Mouse (Mus musculus): Measurements from ENCODE around the gene Prr18.

The Prr18 gene

GRCm38 (mm10) chr17:8340407-8341359 lies 3.4 kb downstream of the Prr18 start:
- DNase-seq (ENCODE audit: low read depth, low spot score) = peak; percentile 56

- DNase-seq (ENCODE audit: low read depth, low spot score) = no peak
Measured at GRCm38 (mm10) chr17:8341360-8341963, 4.2 kb downstream of the Prr18 start.

- no peak for DNase-seq (ENCODE audit: low read depth, low spot score)
Measured at GRCm38 (mm10) chr17:8342706-8343105, 5.4 kb downstream of the Prr18 start.

GRCm38 (mm10) chr17:8343416-8343815 lies 6.2 kb downstream of the Prr18 start:
- DNase-seq (ENCODE audit: low read depth, low spot score) = no peak

GRCm38 (mm10) chr17:8347765-8348285 lies 10.6 kb downstream of the Prr18 start:
- DNase-seq (ENCODE audit: low read depth, low spot score) = no peak

GRCm38 (mm10) chr17:8348941-8349340 lies 11.7 kb downstream of the Prr18 start:
- DNase-seq (ENCODE audit: low read depth, low spot score) = no peak

- no peak for DNase-seq (ENCODE audit: low read depth, low spot score)
Measured at GRCm38 (mm10) chr17:8351088-8351487, 13.8 kb downstream of the Prr18 start.

- no peak for DNase-seq (ENCODE audit: low read depth, low spot score)
Measured at GRCm38 (mm10) chr17:8355692-8356091, 18.4 kb downstream of the Prr18 start, which contains the start of gene T2. Gene T2 (plus strand): TSS chr17:8355992.

GRCm38 (mm10) chr17:8357498-8357897 lies 20.2 kb downstream of the Prr18 start:
- no peak for DNase-seq (ENCODE audit: low read depth, low spot score)

GRCm38 (mm10) chr17:8360876-8361275 lies 23.6 kb downstream of the Prr18 start:
- no peak for DNase-seq (ENCODE audit: low read depth, low spot score)

GRCm38 (mm10) chr17:8361281-8362103 lies 24.2 kb downstream of the Prr18 start:
- DNase-seq (ENCODE audit: low read depth, low spot score) = no peak

GRCm38 (mm10) chr17:8367514-8368480 lies 30.5 kb downstream of the Prr18 start:
- DNase-seq (ENCODE audit: low read depth, low spot score) = peak; percentile 46

- peak; percentile 63 for DNase-seq (ENCODE audit: low read depth, low spot score)
Measured at GRCm38 (mm10) chr17:8368570-8368969, 31.3 kb downstream of the Prr18 start.

- DNase-seq (ENCODE audit: low read depth, low spot score) = no peak
Measured at GRCm38 (mm10) chr17:8369171-8369570, 31.9 kb downstream of the Prr18 start.

- DNase-seq (ENCODE audit: low read depth, low spot score) = no peak
Measured at GRCm38 (mm10) chr17:8370634-8371229, 33.5 kb downstream of the Prr18 start.

- peak; percentile 95 for DNase-seq (ENCODE audit: low read depth, low spot score)
Measured at GRCm38 (mm10) chr17:8371834-8372233, 34.6 kb downstream of the Prr18 start.

- DNase-seq (ENCODE audit: low read depth, low spot score) = peak; percentile 81
Measured at GRCm38 (mm10) chr17:8372286-8373046, 35.2 kb downstream of the Prr18 start.

- no peak for DNase-seq (ENCODE audit: low read depth, low spot score)
Measured at GRCm38 (mm10) chr17:8377298-8377697, 40.0 kb downstream of the Prr18 start.

GRCm38 (mm10) chr17:8385441-8385840 lies 48.2 kb downstream of the Prr18 start:
- DNase-seq (ENCODE audit: low read depth, low spot score) = no peak
